Mouse (Mus musculus) liver, embryonic 14.5 days (tissue): Measurements from ENCODE around the gene Srcin1.

Source experiments
- CTCF ChIP-seq: IDR thresholded peaks from 2 replicates; pipeline ENCODE4 v1.5.1; 2016; ENCODE audit warnings: antibody characterized with exemption, low read depth, control low read depth
- EP300 ChIP-seq: IDR thresholded peaks from 2 replicates; pipeline ENCODE4 v1.6.1; 2016; ENCODE audit warnings: antibody characterized with exemption, low read depth

- no peak for TF ChIP-seq CTCF
- no peak for TF ChIP-seq EP300
These were observed 27.9 kb upstream of the Srcin1 start for GRCm38 (mm10) chr11:97603891-97604290.
